Mouse (Mus musculus): ENCODE measurements around the gene Ifi27l2a. TPM values are rescaled to one million over a fixed set of nuclear protein-coding genes. Genes with fewer than 3 reads are reported as not detected.
A peak's percentile ranks its signal among the peaks of the same experiment; 100 is the strongest.

Gene Ifi27l2a
- total RNA-seq, 2 experiments from 2014 or later = 2.0 to 2.3 TPM

DNA sequence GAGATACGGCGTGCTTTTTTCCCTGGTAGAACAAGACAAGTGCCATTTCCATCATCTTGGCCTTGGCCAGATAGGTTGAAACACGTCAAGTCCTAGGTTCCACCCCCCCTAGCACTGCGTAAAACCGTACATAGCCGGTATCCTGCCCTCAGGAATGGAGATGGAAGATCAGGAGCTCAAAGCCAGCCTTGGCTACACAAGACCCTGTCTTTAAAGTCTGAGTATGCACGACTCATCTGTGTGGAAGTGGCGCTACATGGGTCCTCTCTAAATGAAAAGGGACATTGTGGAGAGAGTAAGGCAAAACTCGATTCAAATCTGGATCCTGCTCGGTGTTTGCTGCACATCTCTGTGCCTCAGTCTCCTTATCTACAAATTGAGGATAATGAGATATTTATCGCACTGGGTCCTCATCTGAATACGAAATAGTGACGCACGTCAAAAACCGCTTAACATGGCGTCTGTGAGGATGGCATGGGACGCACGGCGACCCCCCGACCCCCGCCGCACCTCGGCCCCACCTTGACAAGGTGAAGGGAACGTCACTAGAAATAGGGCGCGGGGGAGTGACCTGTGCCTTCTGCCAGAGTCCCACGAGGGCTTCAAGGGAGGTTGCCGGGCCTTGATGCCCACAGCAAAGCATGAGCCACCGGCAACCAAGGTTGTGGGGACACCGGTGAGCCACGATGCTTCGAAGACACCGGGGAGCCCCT is 18.3 kb downstream of the Ifi27l2a start:
- no peak for TF ChIP-seq CTCF (IDR thresholded peaks at IDR 0.05)
- no peak for DNase-seq (ENCODE audit: extremely low spot score in 1 of 2, low spot score in 2 of 2)
- intact Hi-C loops (cut with DNase I) = loop anchor here (5.0 kb wide), 1 partner anchor 217 kb away; no protein-coding TSS in a partner anchor
- Histone ChIP-seq H3K4me3 (peak overlapping the region; percentile 87), H3K27ac (peak overlapping the region; percentile 92)

DNA sequence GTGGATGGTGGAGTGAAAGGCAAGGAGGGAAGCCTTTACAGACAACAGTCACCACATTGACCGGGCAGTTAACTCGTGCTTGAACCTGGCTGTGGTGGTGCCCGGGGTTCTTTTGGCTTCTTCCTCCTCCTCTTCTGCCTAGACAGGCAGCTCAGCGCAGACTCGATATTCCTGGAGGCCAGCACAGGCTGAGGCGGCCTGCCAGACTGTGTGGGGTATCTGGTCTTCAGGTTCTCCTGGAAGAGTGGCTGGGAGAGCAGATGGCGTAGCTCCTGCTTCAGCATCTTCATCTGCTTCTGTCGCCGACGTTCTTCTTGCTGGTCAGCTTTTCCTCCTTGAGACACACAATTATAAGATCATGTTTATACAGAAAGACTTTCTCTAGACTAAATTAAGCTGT is 35.3 kb downstream of the Ifi27l2a start:
- no peak for TF ChIP-seq CTCF (IDR thresholded peaks at IDR 0.05)
- Histone ChIP-seq H3K4me3 (no peak overlapping the region), H3K27ac (peak overlapping the region; percentile 18; the same call in 1 of the 2 replicates)
- intact Hi-C loops (cut with DNase I) = no loop called here
- DNase-seq (ENCODE audit: extremely low spot score in 1 of 2, low spot score in 2 of 2) = peak; percentile 42 to 70

GRCm38 (mm10) chr12:103407720-103408119 is 35.8 kb downstream of the Ifi27l2a start, which contains the start of gene 9330161L09Rik:
TSS of gene 9330161L09Rik (minus strand) at chr12:103407820.
- intact Hi-C loops (cut with DNase I) = no loop called here
- DNase-seq (ENCODE audit: extremely low spot score in 1 of 2, low spot score in 2 of 2) = no peak
- no peak within 1 kb of the TSS for H3K4me3 ChIP-seq
- no peak for TF ChIP-seq CTCF (IDR thresholded peaks at IDR 0.05)
- peak within 1 kb of the TSS; percentile 24 for H3K27ac ChIP-seq

- Histone ChIP-seq H3K4me3 (no peak overlapping the region), H3K27ac (no peak overlapping the region)
- no peak for DNase-seq (ENCODE audit: extremely low spot score in 1 of 2, low spot score in 2 of 2)
- intact Hi-C loops (cut with DNase I) = no loop called here
- TF ChIP-seq CTCF (IDR thresholded peaks at IDR 0.05) = no peak
Measured at GRCm38 (mm10) chr12:103404131-103404530, 39.3 kb downstream of the Ifi27l2a start.

- TF ChIP-seq CTCF (IDR thresholded peaks at IDR 0.05) = no peak
- H3K27ac ChIP-seq = no peak overlapping the region
- intact Hi-C loops (cut with DNase I) = no loop called here
- DNase-seq (ENCODE audit: extremely low spot score in 1 of 2, low spot score in 2 of 2) = no peak
- H3K4me3 ChIP-seq = no peak overlapping the region
Measured at GRCm38 (mm10) chr12:103396751-103397150, 46.7 kb downstream of the Ifi27l2a start.

GRCm38 (mm10) chr12:103395486-103396275 is 47.8 kb downstream of the Ifi27l2a start:
- no peak for TF ChIP-seq CTCF (IDR thresholded peaks at IDR 0.05)
- intact Hi-C loops (cut with DNase I) = no loop called here
- DNase-seq (ENCODE audit: extremely low spot score in 1 of 2, low spot score in 2 of 2) = no peak
- H3K27ac ChIP-seq = no peak overlapping the region
- no peak overlapping the region for H3K4me3 ChIP-seq

DNA sequence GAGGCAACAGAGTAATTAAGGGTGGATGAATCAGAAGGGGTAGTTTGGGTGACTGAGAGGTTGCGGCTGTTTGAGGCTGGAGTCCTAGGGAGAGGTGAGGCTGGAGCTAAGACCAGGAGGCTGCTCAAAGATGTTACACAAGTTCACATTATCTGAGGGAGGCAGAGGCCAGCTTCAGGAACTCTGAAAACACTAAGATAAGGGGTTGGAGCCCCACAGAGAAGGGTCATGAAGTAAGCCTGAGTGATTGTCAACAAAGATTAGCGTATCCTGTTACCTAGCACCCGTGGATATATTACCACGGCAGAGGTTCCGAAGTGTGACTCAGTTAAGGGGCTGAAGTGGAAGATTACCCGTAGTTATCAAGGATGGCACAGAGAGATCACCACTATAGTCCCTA is 50.0 kb downstream of the Ifi27l2a start:
- no peak for DNase-seq (ENCODE audit: extremely low spot score in 1 of 2, low spot score in 2 of 2)
- intact Hi-C loops (cut with DNase I) = no loop called here
- TF ChIP-seq CTCF (IDR thresholded peaks at IDR 0.05) = no peak
- Histone ChIP-seq H3K27ac (no peak overlapping the region), H3K4me3 (no peak overlapping the region)

Other genes with a start within 250 kb of the Ifi27l2a start
- gene Prima1, start 201.5 kb downstream of the Ifi27l2a start, total RNA-seq (2021) = 1 to 10 TPM; 4.2 to 6.1 TPM
- 1 to 10 TPM; 1.6 to 2.6 TPM for gene Fam181a, start 132.7 kb downstream of the Ifi27l2a start, total RNA-seq (2021)
- 1 to 10 TPM; 3.3 to 3.7 TPM for gene Asb2, start 87.7 kb downstream of the Ifi27l2a start, total RNA-seq (2021)
- gene Otub2, start 55.0 kb downstream of the Ifi27l2a start, total RNA-seq (2021) = 10 to 100 TPM; 34.2 to 35.1 TPM
- 1 to 10 TPM; 2.6 to 3.7 TPM for gene 9330161L09Rik, start 35.9 kb downstream of the Ifi27l2a start, total RNA-seq (2021)
- 100 to 1,000 TPM; 220 to 238 TPM for gene Ddx24, start 17.9 kb downstream of the Ifi27l2a start, total RNA-seq (2021)
- 10 to 100 TPM; 53.9 to 70.1 TPM for gene Ifi27, start 9.5 kb downstream of the Ifi27l2a start, total RNA-seq (2021)
- gene Ifi27l2b, start 13.5 kb upstream of the Ifi27l2a start, total RNA-seq (2021) = not detected
- 10 to 100 TPM; 24.8 to 25.8 TPM for gene Ppp4r4, start 88.6 kb upstream of the Ifi27l2a start, total RNA-seq (2021)
- not detected for gene Serpina10, start 187.8 kb upstream of the Ifi27l2a start, total RNA-seq (2021)
- not detected for gene Serpina6, start 213.5 kb upstream of the Ifi27l2a start, total RNA-seq (2021)
- not detected for gene Serpina16, start 232.5 kb upstream of the Ifi27l2a start, total RNA-seq (2021)

All from left cerebral cortex, adult 2 months (tissue).